14 mouse cellular contexts compared by ENCODE assay signal in the genomic region with DNA sequence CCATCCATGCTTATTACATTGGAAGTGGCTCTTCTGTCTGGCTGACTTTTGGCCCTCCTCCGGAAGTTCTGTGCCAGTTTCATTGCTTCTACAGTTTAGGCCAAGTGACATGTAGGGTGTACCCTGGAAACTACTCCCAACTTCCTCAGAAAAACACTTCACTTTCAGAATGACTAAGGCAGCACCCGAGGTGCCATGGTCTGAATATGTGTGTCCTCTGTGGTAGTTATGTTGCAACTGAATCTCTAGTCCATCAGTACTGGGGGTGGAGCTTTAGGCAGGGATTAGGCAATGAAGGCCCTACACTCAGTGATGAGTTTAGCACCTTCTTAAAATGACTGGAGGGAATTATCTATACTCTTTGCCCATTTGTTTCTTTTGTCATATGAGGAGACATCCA.
DNase-seq lines count a peak whose midpoint lies in the region.
"Had no signal": no experiment of that assay in that cellular context is flagged by ENCODE, and none has a peak within 500 bp of the region (broad histone marks: within the 10 kb centered on the region; RNA-seq: fewer than 3 reads in every experiment).

No protein-coding gene starts in this region.

- peak; percentile 94 for DNase-seq in heart, adult 11 months
- no peak for DNase-seq in heart, postnatal 36 days
- peak; percentile 8 to 9 for DNase-seq in lung, adult 18-20 months
- no peak for DNase-seq in lung, postnatal 10 days
- DNase-seq in fat pad, adult 2 months (ENCODE audit: extremely low read depth, low read depth, low spot score) = peak; percentile 7
- DNase-seq in monocyte, adult 2 months (ENCODE audit: low read depth in 1 of 2, low spot score in 2 of 2) = peak; percentile 43 to 45
- no peak for DNase-seq in ovary, postnatal 36 days (ENCODE audit: low spot score)
- DNase-seq in right cerebral cortex, adult 18-20 months = no peak
- DNase-seq: adrenal gland, adult 8-10 months; cerebellum, adult 9-11 months; gastrocnemius, postnatal 14 days; heart, postnatal 10 days; kidney, adult 11 months; kidney, postnatal 25 days had no signal

- intact Hi-C loops in heart, postnatal 36 days (cut with DNase I) = no loop called here

Comparison
In these comparisons a context has a peak if more than half of its experiments do, and no peak if none do; other contexts are left out.
1. DNase-seq: peak in heart, adult 11 months (single experiment), lung, adult 18-20 months (2 of 2), fat pad, adult 2 months (single experiment) and monocyte, adult 2 months (2 of 2); none in heart, postnatal 36 days (0 of 2), lung, postnatal 10 days (single experiment), ovary, postnatal 36 days (single experiment) and right cerebral cortex, adult 18-20 months (single experiment).